Mouse (Mus musculus) MEL (cell line): ENCODE results near the gene Rnf217. TPM values are rescaled to one million over a fixed set of nuclear protein-coding genes. Genes with fewer than 3 reads are reported as not detected.

ENCODE experiments used
- DNase-seq: peaks from one replicate; pipeline ENCODE4 v3.0.0; 2011; ENCODE audit warnings: low read depth, low spot score
- H3K27ac ChIP-seq: 2 replicates; pipeline ENCODE4 v1.5.1; 2012; ENCODE audit warnings: low read depth, mild to moderate bottlenecking, control low read depth, low read length, moderate library complexity; ENCODE audit not compliant: control insufficient read depth
- H3K27me3 ChIP-seq, 2 experiments: fragments of 150-350 bp in 1 of 2; sonication (generic) in 1 of 2; 2 replicates each; pipeline ENCODE4 v1.6.1; 2012; ENCODE audit warnings: low read length in 2 of 2, mild to moderate bottlenecking in 2 of 2, improper control_type of control experiment in 1 of 2, moderate library complexity in 1 of 2; ENCODE audit not compliant: insufficient read depth in 2 of 2, control insufficient read depth in 1 of 2
- H3K36me3 ChIP-seq, 2 experiments: 2 replicates each; pipeline ENCODE4 v1.6.1; 2012 to 2014; ENCODE audit warnings: low read length in 2 of 2, improper control_type of control experiment in 1 of 2, inconsistent platforms in 1 of 2, mild to moderate bottlenecking in 1 of 2; ENCODE audit not compliant: insufficient read depth in 2 of 2, control insufficient read depth in 1 of 2
- H3K4me1 ChIP-seq, 2 experiments: fragments of 150-350 bp in 1 of 2; sonication (generic) in 1 of 2; 2 replicates each; pipeline ENCODE4 v1.6.1; 2012; ENCODE audit warnings: low read length in 2 of 2, improper control_type of control experiment in 1 of 2, mild to moderate bottlenecking in 1 of 2; ENCODE audit not compliant: insufficient read depth in 2 of 2, control insufficient read depth in 1 of 2
- H3K4me3 ChIP-seq, 2 experiments: fragments of 150-350 bp in 1 of 2; sonication (generic) in 1 of 2; 2 replicates each; pipeline ENCODE4 v1.5.1; 2012; ENCODE audit warnings: low read depth in 2 of 2, low read length in 2 of 2, mild to moderate bottlenecking in 2 of 2, moderate library complexity in 2 of 2, control low read depth in 1 of 2, improper control_type of control experiment in 1 of 2; ENCODE audit not compliant: control insufficient read depth in 1 of 2, insufficient read depth in 1 of 2
- H3K79me2 ChIP-seq: 2 replicates; pipeline ENCODE4 v1.6.1; 2012; ENCODE audit warnings: mild to moderate bottlenecking, low read length, moderate library complexity; ENCODE audit not compliant: control insufficient read depth, poor library complexity, insufficient read depth
- H3K9ac ChIP-seq: 2 replicates; pipeline ENCODE4 v1.6.1; 2012; ENCODE audit warnings: low read depth, mild to moderate bottlenecking, control low read depth, low read length, moderate library complexity; ENCODE audit not compliant: control insufficient read depth, poor library complexity, severe bottlenecking
- H3K9me3 ChIP-seq: fragments of 150-350 bp; sonication (generic); replicated peaks from 2 replicates; pipeline ENCODE4 v1.6.1; 2012; ENCODE audit warnings: mild to moderate bottlenecking, low read length, improper control_type of control experiment, moderate library complexity; ENCODE audit not compliant: insufficient read depth
- BHLHE40 ChIP-seq: IDR thresholded peaks from 2 replicates; pipeline ENCODE4 v1.6.1; 2012; ENCODE audit warnings: low read depth, mild to moderate bottlenecking, inconsistent platforms, low read length, improper control_type of control experiment, borderline replicate concordance
- CHD2 ChIP-seq: IDR thresholded peaks from 2 replicates; pipeline ENCODE4 v1.6.1; 2011; ENCODE audit warnings: low read length, improper control_type of control experiment
- E2F4 ChIP-seq: IDR thresholded peaks from 2 replicates; pipeline ENCODE4 v1.6.1; 2011; ENCODE audit warnings: low read depth, low read length, improper control_type of control experiment, borderline replicate concordance
- ETS1 ChIP-seq: IDR thresholded peaks from 2 replicates; pipeline ENCODE4 v1.6.1; 2012; ENCODE audit warnings: low read depth, mild to moderate bottlenecking, inconsistent platforms, low read length, improper control_type of control experiment, moderate library complexity
- GATA1 ChIP-seq: IDR thresholded peaks from 2 replicates; pipeline ENCODE4 v1.6.1; 2011; ENCODE audit warnings: low read depth, low read length, improper control_type of control experiment
- HCFC1 ChIP-seq: IDR thresholded peaks from 2 replicates; pipeline ENCODE4 v1.6.1; 2012; ENCODE audit warnings: low read depth, mild to moderate bottlenecking, inconsistent platforms, low read length, improper control_type of control experiment, moderate library complexity
- JUND ChIP-seq: IDR thresholded peaks from 2 replicates; pipeline ENCODE4 v1.6.1; 2011; ENCODE audit warnings: low read depth, mild to moderate bottlenecking, improper control_type of control experiment, low read length
- KAT2A ChIP-seq: conservative IDR thresholded peaks from 2 replicates; pipeline ENCODE4 v1.6.1; 2012; ENCODE audit warnings: low read depth, low read length, improper control_type of control experiment, inconsistent platforms
- MAX ChIP-seq: IDR thresholded peaks from 2 replicates; pipeline ENCODE4 v1.6.1; 2011; ENCODE audit warnings: low read length, improper control_type of control experiment
- MYB ChIP-seq: IDR thresholded peaks from 2 replicates; pipeline ENCODE4 v1.6.1; 2011; ENCODE audit warnings: mild to moderate bottlenecking, low read depth, low read length, improper control_type of control experiment
- MYC ChIP-seq: IDR thresholded peaks from 2 replicates; pipeline ENCODE4 v1.6.1; 2011; ENCODE audit warnings: low read depth, mild to moderate bottlenecking, low read length, improper control_type of control experiment, moderate library complexity
- NELFE ChIP-seq: IDR thresholded peaks from 2 replicates; pipeline ENCODE4 v1.6.1; 2011; ENCODE audit warnings: low read depth, low read length, improper control_type of control experiment
- POLR2A ChIP-seq, 2 experiments: IDR thresholded peaks; 2 replicates each; pipeline ENCODE4 v1.6.1; 2011 to 2012; ENCODE audit warnings: low read length in 2 of 2, mild to moderate bottlenecking in 2 of 2, control low read depth in 1 of 2, improper control_type of control experiment in 1 of 2, low read depth in 1 of 2, moderate library complexity in 1 of 2; ENCODE audit not compliant: control insufficient read depth in 1 of 2, insufficient read depth in 1 of 2, poor library complexity in 1 of 2
- POLR2AphosphoS2 ChIP-seq: IDR thresholded peaks from 2 replicates; pipeline ENCODE4 v1.6.1; 2011; ENCODE audit warnings: low read length, improper control_type of control experiment
- RAD21 ChIP-seq: IDR thresholded peaks from 2 replicates; pipeline ENCODE4 v1.6.1; 2011; ENCODE audit warnings: mild to moderate bottlenecking, low read depth, low read length, improper control_type of control experiment
- SMC3 ChIP-seq: IDR thresholded peaks from 2 replicates; pipeline ENCODE4 v1.6.1; 2011; ENCODE audit warnings: low read depth, low read length, improper control_type of control experiment
- TAL1 ChIP-seq: IDR thresholded peaks from 2 replicates; pipeline ENCODE4 v1.6.1; 2012; ENCODE audit warnings: mild to moderate bottlenecking, inconsistent platforms, low read length, moderate library complexity, mixed read lengths
- TBP ChIP-seq: IDR thresholded peaks from 2 replicates; pipeline ENCODE4 v1.8.0; 2011; ENCODE audit warnings: low read depth, low read length, improper control_type of control experiment
- TCF12 ChIP-seq: IDR thresholded peaks from 2 replicates; pipeline ENCODE4 v1.6.1; 2014; ENCODE audit warnings: low read depth, mild to moderate bottlenecking, inconsistent platforms, low read length, improper control_type of control experiment, moderate library complexity
- UBTF ChIP-seq: IDR thresholded peaks from 2 replicates; pipeline ENCODE4 v1.6.1; 2012; ENCODE audit warnings: low read depth, mild to moderate bottlenecking, inconsistent platforms, low read length, improper control_type of control experiment, moderate library complexity, borderline replicate concordance; ENCODE audit not compliant: insufficient read depth
- USF2 ChIP-seq, 2 experiments: IDR thresholded peaks; 2 replicates each; pipeline ENCODE4 v1.6.1; 2011 to 2012; ENCODE audit warnings: improper control_type of control experiment in 2 of 2, low read length in 2 of 2, borderline replicate concordance in 1 of 2, inconsistent platforms in 1 of 2, low read depth in 1 of 2, mild to moderate bottlenecking in 1 of 2; ENCODE audit not compliant: insufficient read depth in 1 of 2
- ZKSCAN1 ChIP-seq: IDR thresholded peaks from 2 replicates; pipeline ENCODE4 v1.6.1; 2012; ENCODE audit warnings: low read depth, mild to moderate bottlenecking, inconsistent platforms, low read length, improper control_type of control experiment, moderate library complexity
- ZMIZ1 ChIP-seq: IDR thresholded peaks from 2 replicates; pipeline ENCODE4 v1.6.1; 2012; ENCODE audit warnings: low read depth, mild to moderate bottlenecking, inconsistent platforms, low read length, improper control_type of control experiment, moderate library complexity
- ZNF384 ChIP-seq: IDR thresholded peaks from 2 replicates; pipeline ENCODE4 v1.6.1; 2012; ENCODE audit warnings: low read depth, mild to moderate bottlenecking, inconsistent platforms, low read length, improper control_type of control experiment
- polyA plus RNA-seq, 2 experiments: library from polyadenylated mRNA; stranded (reverse) in 1 of 2; unstranded in 1 of 2; fragments of >175 nt in 1 of 2; fragments of >200 nt in 1 of 2; gene quantifications; 2 replicates each; pipeline versions ENCODE4 v1.2.1 to v1.2.4; 2012; ENCODE audit warnings: low replicate concordance in 2 of 2, low read depth in 1 of 2; ENCODE audit not compliant: insufficient read length in 2 of 2, insufficient read depth in 1 of 2, missing spikeins in 1 of 2
- total RNA-seq: library from RNA; depleted of rRNA; stranded (reverse); fragments of 300-350 nt; gene quantifications from 2 replicates; pipeline ENCODE4 v1.2.3, GENCODE M21; 2012

The Rnf217 gene
- total and polyA plus RNA-seq, 3 experiments: not detected

DNA sequence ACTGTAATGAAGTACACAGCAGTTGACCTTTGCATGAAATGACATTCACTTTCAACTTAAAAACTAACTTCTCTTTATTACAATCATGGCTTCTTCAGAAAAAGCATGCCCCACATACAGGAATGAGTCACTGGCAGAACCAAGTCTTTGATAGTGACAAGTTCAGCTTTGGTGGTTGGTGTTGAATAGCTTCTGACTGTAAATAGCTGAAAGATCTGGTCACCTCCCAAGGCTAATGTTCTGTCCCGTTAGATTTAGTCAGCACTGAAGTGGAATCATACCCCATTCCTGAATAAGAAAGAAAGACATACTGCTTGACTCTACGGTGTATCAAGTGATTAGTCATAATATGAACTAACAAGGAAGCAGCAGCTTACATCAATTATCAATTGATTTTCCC, 51.7 kb downstream of the Rnf217 start:
- no peak overlapping the region for H3K4me3 ChIP-seq
- H3K27ac ChIP-seq: no peak overlapping the region
- no peaks in the 10 kb centered on the region for H3K79me2 ChIP-seq
- DNase-seq: no peak
- no peaks in the 10 kb centered on the region for H3K4me1 ChIP-seq
- no peaks in the 10 kb centered on the region for H3K36me3 ChIP-seq
- H3K9me3 ChIP-seq: no peaks in the 10 kb centered on the region
- TF ChIP-seq SMC3 (no peak), TBP (no peak), JUND (no peak), E2F4 (no peak), RAD21 (no peak), HCFC1 (no peak), NELFE (no peak), BHLHE40 (no peak), ZNF384 (no peak), GATA1 (no peak)
- TF ChIP-seq, all 39 proteins: peak for 0
- H3K9ac ChIP-seq: no peak overlapping the region
- no peaks in the 10 kb centered on the region for H3K27me3 ChIP-seq

DNA sequence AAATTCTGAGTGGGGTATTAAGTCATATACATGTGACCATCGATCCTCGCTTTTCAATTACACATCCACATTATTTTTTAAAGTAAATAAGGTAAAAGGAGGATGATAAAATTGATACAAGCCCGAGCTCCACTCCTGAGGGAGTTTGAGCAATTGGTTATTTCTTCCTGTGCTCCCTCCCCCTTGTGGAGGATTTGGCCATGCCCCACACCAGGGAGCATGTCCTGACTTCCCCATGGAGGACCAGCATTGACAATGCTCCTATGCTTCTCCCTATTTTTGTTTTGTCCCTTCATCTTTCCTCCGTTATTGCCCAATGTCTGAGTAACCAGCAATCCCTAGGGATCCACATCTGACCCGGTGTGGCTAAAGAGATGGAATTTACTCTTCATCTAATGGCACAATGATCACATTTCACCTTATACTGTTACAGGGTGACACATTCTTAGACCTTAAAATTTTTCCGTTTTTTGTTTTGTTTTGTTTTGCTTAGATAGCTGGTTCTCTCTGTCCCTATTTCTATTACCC, 53.5 kb downstream of the Rnf217 start:
- H3K9ac ChIP-seq: no peak overlapping the region
- TF ChIP-seq POLR2A (IDR thresholded peaks at IDR 0.05; ENCODE audit: control insufficient read depth in 1 of 2, insufficient read depth in 1 of 2, low read depth in 1 of 2, low read length in 2 of 2, poor library complexity in 1 of 2) (no peak), POLR2AphosphoS2 (no peak), ZMIZ1 (no peak), HCFC1 (no peak), E2F4 (no peak), TAL1 (no peak), GATA1 (no peak), RAD21 (no peak), NELFE (no peak), TCF12 (no peak), CHD2 (no peak), MYC (no peak), BHLHE40 (no peak), UBTF (no peak), KAT2A (no peak), USF2 (IDR thresholded peaks at IDR 0.05; ENCODE audit: borderline replicate concordance in 1 of 2, insufficient read depth in 1 of 2, low read depth in 1 of 2, low read length in 2 of 2) (no peak), MYB (no peak), ZKSCAN1 (no peak), ETS1 (no peak), MAX (no peak)
- TF ChIP-seq, all 39 proteins: peak for 0
- H3K79me2 ChIP-seq: no peaks in the 10 kb centered on the region

More for the DNA sequence above, 53.5 kb downstream of the Rnf217 start:
- Histone ChIP-seq H3K9me3 (no peaks in the 10 kb centered on the region), H3K27ac (no peak overlapping the region), H3K36me3 (no peaks in the 10 kb centered on the region), H3K27me3 (no peaks in the 10 kb centered on the region), H3K4me3 (no peak overlapping the region), H3K4me1 (no peaks in the 10 kb centered on the region)
- DNase-seq: no peak
